Mouse (Mus musculus): ENCODE measurements around the gene Ube2r2. TPM values are rescaled to one million over a fixed set of nuclear protein-coding genes. Genes with fewer than 3 reads are reported as not detected.

The Ube2r2 gene
- polyA plus RNA-seq, 1 experiment from 2014 or later, result 49.2 TPM

DNA sequence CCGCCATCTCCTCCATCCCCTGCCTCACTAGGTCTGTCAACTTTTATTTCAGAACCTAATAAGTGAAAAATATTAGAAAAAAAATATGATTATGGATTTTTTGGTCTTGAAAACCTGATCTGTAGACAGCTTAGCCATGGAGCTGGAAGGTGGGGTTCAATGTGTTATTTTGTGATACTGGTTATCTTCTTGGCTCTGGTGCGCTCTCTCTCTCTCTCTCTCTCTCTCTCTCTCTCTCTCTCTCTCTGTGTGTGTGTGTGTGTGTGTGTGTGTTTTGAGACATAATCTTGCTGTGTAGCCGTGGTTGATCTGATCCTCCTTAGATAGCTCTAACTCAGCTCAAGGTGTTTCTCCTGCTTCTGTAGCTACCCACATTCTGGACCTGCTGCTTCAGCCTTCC is 5.7 kb upstream of the Ube2r2 start:
- H3K27ac ChIP-seq (ENCODE audit: low read depth, low read length), result peak overlapping the region; percentile 65
- H3K27me3 ChIP-seq (replicated peaks; ENCODE audit: control insufficient read depth, insufficient read depth, low read length), result no peaks in the 10 kb centered on the region
- DNase-seq (ENCODE audit: low spot score) (no peak), ATAC-seq (replicated peaks; ENCODE audit: low FRiP score) (peak; percentile 88)
- peaks cover 24% of the 10 kb centered on the region for H3K4me1 ChIP-seq (replicated peaks; ENCODE audit: control insufficient read depth, insufficient read depth, low read length)
- 53% methylated on average over 3 of the region's 3 CpGs for WGBS
- H3K9me3 ChIP-seq (ENCODE audit: control insufficient read depth, low read length), result no peaks in the 10 kb centered on the region
- H3K9ac ChIP-seq (ENCODE audit: low read depth, low read length), result no peak overlapping the region
- H3K36me3 ChIP-seq (ENCODE audit: control insufficient read depth, insufficient read depth, low read length), result no peaks in the 10 kb centered on the region
- no peak overlapping the region for H3K4me3 ChIP-seq (ENCODE audit: low read depth, low read length)
- H3K4me2 ChIP-seq, result peak overlapping the region; percentile 41

DNA sequence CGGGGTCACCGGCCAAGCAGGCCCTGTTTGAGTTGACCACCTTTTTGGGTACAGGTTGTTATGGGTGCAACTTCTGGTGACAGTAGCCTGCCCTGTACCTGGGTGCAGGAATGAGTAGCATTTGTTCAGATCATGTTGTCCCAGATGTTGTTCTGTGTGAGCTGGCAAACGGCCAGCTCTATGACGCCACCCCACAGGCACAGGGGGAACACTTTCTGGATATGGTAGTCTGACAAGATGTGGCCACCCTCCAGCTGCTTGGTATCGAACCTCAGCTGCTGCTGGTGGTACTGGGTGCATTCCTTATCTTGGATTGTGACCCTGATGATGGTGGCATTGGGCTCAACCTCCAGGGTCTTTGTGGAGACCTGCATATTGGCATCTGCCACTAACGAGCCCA is 3.1 kb upstream of the Ube2r2 start:
- no peaks in the 10 kb centered on the region for H3K9me3 ChIP-seq (ENCODE audit: control insufficient read depth, low read length)
- DNase-seq (ENCODE audit: low spot score) (no peak), ATAC-seq (replicated peaks; ENCODE audit: low FRiP score) (no peak)
- no peak overlapping the region for H3K4me3 ChIP-seq (ENCODE audit: low read depth, low read length)
- peaks cover 28% of the 10 kb centered on the region for H3K4me1 ChIP-seq (replicated peaks; ENCODE audit: control insufficient read depth, insufficient read depth, low read length)
- no peaks in the 10 kb centered on the region for H3K27me3 ChIP-seq (replicated peaks; ENCODE audit: control insufficient read depth, insufficient read depth, low read length)
- no peak overlapping the region for H3K4me2 ChIP-seq
- WGBS, result 74% methylated on average over 6 of the region's 6 CpGs
- no peaks in the 10 kb centered on the region for H3K36me3 ChIP-seq (ENCODE audit: control insufficient read depth, insufficient read depth, low read length)
- H3K27ac ChIP-seq (ENCODE audit: low read depth, low read length), result peak overlapping the region; percentile 58; the same call in 1 of the 2 replicates
- peak overlapping the region; percentile 30; the same call in 1 of the 2 replicates for H3K9ac ChIP-seq (ENCODE audit: low read depth, low read length)

DNA sequence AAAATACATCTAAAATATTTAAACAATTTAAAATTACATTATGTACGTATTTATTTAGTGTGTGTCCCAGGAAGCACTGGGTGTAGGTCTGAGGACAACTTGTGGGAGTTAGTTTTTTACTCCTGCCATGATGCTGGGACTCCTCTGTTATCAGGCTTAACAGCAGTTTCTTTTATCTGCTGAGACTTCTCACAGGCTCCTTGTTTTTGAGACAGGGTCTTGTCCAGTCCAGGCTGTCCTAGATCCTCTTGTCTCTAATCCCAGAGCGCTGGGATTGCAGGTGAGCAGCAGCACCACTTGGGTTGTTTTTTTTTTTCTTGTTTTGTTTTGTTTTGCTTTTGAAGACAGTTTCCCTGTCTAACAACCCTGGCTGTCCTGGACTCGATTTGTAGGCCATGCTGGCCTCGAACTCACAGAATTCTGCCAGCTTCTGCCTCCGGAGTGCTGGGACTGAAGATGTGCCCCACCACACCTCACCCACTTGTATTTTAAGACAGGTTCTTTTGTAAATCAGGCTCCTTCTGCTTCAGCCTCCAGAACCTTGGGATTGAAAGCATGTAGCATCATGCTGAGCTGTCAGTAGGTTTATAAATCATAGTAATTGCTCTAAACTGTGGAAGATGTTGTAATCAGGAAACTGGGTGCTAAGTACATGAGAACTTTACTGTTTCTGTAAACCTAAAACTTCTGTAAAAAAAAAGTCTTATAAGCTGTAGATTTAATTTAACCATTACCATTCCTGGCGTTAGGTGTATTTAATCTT is 1.8 kb upstream of the Ube2r2 start:
- Histone ChIP-seq H3K36me3 (ENCODE audit: control insufficient read depth, insufficient read depth, low read length) (peaks cover 3% of the 10 kb centered on the region; the same call in 1 of the 2 replicates), H3K4me1 (replicated peaks; ENCODE audit: control insufficient read depth, insufficient read depth, low read length) (peaks cover 28% of the 10 kb centered on the region), H3K27me3 (replicated peaks; ENCODE audit: control insufficient read depth, insufficient read depth, low read length) (no peaks in the 10 kb centered on the region), H3K9me3 (ENCODE audit: control insufficient read depth, low read length) (no peaks in the 10 kb centered on the region), H3K9ac (ENCODE audit: low read depth, low read length) (no peak overlapping the region), H3K4me2 (0 out of 2 replicates have a peak overlapping the region, but pooled peaks have one; percentile 8), H3K4me3 (ENCODE audit: low read depth, low read length) (no peak overlapping the region), H3K27ac (ENCODE audit: low read depth, low read length) (peak overlapping the region; percentile 36)
- DNase-seq (ENCODE audit: low spot score), result no peak
- ATAC-seq (replicated peaks; ENCODE audit: low FRiP score), result no peak; the same call in 1 of the 2 replicates
- WGBS, result 72% methylated on average over 6 of the region's 6 CpGs

DNA sequence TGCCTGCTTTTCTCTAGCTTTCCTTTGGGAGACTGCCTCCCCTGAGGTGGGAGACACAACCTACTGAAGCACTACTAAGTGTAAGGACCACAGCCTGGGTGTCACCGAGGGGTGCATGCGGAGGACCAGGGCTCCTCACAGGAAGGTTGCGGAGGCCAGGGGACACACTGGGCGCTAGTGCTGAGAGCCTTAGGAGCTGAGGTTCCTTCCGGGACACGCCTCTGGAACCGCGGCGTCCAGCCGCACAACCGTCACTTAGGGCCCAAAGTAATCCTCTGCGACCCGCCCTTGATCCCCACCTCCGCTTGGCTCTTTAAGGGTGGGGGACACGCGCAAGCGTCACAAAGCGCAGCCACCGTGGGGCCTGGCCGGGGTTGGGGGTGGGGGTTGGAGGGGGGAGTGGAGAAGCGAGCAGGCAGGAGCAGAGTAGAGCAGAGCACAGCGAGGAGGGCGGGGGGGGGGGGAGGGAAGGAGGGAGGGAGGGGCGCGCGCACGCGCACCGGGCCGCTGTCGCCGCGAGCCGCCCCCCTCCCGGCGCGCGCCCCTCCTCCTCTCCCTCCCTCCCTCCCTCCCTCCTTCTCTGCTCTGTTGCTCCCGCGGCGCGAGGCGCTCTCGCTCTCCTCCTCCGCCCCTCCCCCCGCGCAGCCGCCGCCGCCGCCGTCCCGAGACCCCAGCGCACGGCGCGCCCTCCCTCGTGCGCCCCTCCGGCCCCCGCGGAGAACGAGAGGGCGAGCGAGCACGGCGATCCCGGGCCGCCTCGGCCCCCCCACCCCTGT is 420 bp upstream of the Ube2r2 start:
- peak overlapping the region; percentile 97 for H3K4me3 ChIP-seq (ENCODE audit: low read depth, low read length)
- ATAC-seq (replicated peaks; ENCODE audit: low FRiP score), result peak; percentile 88
- H3K4me2 ChIP-seq, result peak overlapping the region; percentile 94
- H3K27me3 ChIP-seq (replicated peaks; ENCODE audit: control insufficient read depth, insufficient read depth, low read length), result no peaks in the 10 kb centered on the region
- peaks cover 28% of the 10 kb centered on the region for H3K4me1 ChIP-seq (replicated peaks; ENCODE audit: control insufficient read depth, insufficient read depth, low read length)
- WGBS, result under 1% methylated on average over 32 of the region's 70 CpGs
- H3K9ac ChIP-seq (ENCODE audit: low read depth, low read length), result peak overlapping the region; percentile 99
- H3K36me3 ChIP-seq (ENCODE audit: control insufficient read depth, insufficient read depth, low read length), result peaks cover 10% of the 10 kb centered on the region
- peak; percentile 85 for DNase-seq (ENCODE audit: low spot score)
- no peaks in the 10 kb centered on the region for H3K9me3 ChIP-seq (ENCODE audit: control insufficient read depth, low read length)
- peak overlapping the region; percentile 99 for H3K27ac ChIP-seq (ENCODE audit: low read depth, low read length)

DNA sequence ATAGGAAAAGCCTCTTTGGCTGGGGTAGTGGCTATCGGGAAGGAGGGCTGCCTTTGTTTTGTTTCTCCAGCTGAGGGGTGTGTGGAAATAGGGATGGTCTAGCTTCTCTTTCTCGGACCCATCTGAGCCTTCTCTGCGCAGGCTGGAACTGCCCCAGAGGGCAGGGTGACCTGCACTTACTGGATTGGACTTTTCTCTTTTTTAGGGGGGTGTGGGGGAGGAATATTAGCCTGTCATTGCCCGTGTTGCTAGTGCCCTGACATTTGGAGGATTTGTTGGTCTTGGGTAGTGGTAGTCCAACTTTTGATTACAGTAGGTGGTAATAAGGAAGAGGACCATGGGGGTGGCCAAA is 887 bp downstream of the Ube2r2 start:
- Histone ChIP-seq H3K9ac (ENCODE audit: low read depth, low read length) (peak overlapping the region; percentile 99), H3K27me3 (replicated peaks; ENCODE audit: control insufficient read depth, insufficient read depth, low read length) (no peaks in the 10 kb centered on the region), H3K27ac (ENCODE audit: low read depth, low read length) (peak overlapping the region; percentile 99), H3K4me3 (ENCODE audit: low read depth, low read length) (peak overlapping the region; percentile 97), H3K4me1 (replicated peaks; ENCODE audit: control insufficient read depth, insufficient read depth, low read length) (peaks cover 25% of the 10 kb centered on the region), H3K36me3 (ENCODE audit: control insufficient read depth, insufficient read depth, low read length) (peaks cover 13% of the 10 kb centered on the region), H3K9me3 (ENCODE audit: control insufficient read depth, low read length) (no peaks in the 10 kb centered on the region), H3K4me2 (peak overlapping the region; percentile 94)
- DNase-seq (ENCODE audit: low spot score) (no peak), ATAC-seq (replicated peaks; ENCODE audit: low FRiP score) (no peak; the same call in 1 of the 2 replicates)
- whole genome bisulfite sequencing, result 2% methylated on average over 4 of the region's 4 CpGs

DNA sequence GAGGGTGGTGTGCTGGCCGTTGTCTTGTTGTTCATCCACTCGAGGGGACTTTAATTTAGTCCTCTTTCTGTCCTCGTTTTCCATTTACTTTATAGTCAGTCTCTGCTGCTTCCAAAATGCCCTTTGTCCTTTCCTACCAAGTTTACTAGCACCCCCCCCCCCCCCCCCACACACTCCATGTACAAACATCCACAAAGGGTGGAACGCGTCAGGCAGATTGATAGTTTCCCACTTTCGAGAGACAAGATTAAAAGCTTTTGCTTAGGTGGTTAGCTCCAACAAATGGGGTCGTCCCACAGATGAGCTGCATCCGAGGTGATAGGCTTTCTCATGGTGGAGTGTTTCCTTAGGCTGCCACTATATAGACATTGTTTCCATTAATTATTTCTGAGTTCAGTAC is 1.3 kb downstream of the Ube2r2 start:
- WGBS, result 0% methylated on average over 8 of the region's 8 CpGs

DNA sequence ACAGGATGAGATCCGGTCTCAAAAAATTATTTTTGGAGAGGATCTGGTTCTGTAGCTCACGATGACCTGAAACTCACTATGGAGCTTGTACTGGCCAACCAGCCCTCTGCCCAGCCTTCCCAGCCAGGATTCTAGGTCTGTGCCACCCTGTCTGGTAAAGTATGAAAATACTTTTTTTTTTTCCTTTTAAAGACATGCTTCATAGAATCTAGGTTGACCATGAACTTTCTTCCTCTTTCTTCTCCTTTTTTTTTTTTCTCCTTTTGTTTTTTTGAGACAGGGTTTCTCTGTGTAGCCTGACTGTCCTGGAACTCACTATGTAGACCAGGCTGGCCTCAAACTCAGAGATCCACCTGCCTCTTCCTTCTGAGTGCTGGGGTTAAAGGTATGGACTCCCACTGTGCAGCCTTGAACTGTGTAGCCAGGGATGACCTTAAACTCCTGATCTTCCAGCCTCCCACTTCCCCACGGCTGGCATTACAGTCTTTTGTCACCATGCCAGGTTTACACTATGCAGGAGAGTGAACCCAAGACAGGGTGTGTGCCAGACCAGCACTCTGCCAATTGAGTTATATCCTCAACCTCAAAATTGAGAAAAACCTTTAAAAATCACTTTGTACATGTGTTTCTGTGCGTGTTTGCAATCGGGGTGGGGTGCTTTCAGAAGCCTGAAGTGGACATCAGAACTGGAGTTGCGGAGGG is 4.8 kb downstream of the Ube2r2 start:
- Histone ChIP-seq H3K4me3 (ENCODE audit: low read depth, low read length) (no peak overlapping the region), H3K9me3 (ENCODE audit: control insufficient read depth, low read length) (no peaks in the 10 kb centered on the region), H3K27ac (ENCODE audit: low read depth, low read length) (no peak overlapping the region), H3K9ac (ENCODE audit: low read depth, low read length) (no peak overlapping the region), H3K27me3 (replicated peaks; ENCODE audit: control insufficient read depth, insufficient read depth, low read length) (no peaks in the 10 kb centered on the region), H3K4me2 (no peak overlapping the region), H3K4me1 (replicated peaks; ENCODE audit: control insufficient read depth, insufficient read depth, low read length) (peaks cover 2% of the 10 kb centered on the region; the same call in 1 of the 2 replicates), H3K36me3 (ENCODE audit: control insufficient read depth, insufficient read depth, low read length) (peaks cover 16% of the 10 kb centered on the region)
- WGBS, result 93% methylated on average over 6 of the region's 6 CpGs
- no peak for ATAC-seq (replicated peaks; ENCODE audit: low FRiP score)
- no peak for DNase-seq (ENCODE audit: low spot score)

More for the DNA sequence above, 1.3 kb downstream of the Ube2r2 start:
- Histone ChIP-seq H3K27me3 (replicated peaks; ENCODE audit: control insufficient read depth, insufficient read depth, low read length) (no peaks in the 10 kb centered on the region), H3K4me1 (replicated peaks; ENCODE audit: control insufficient read depth, insufficient read depth, low read length) (peaks cover 25% of the 10 kb centered on the region), H3K9ac (ENCODE audit: low read depth, low read length) (peak overlapping the region; percentile 99), H3K27ac (ENCODE audit: low read depth, low read length) (peak overlapping the region; percentile 99), H3K4me2 (peak overlapping the region; percentile 94), H3K4me3 (ENCODE audit: low read depth, low read length) (peak overlapping the region; percentile 97), H3K9me3 (ENCODE audit: control insufficient read depth, low read length) (no peaks in the 10 kb centered on the region), H3K36me3 (ENCODE audit: control insufficient read depth, insufficient read depth, low read length) (peaks cover 13% of the 10 kb centered on the region)
- ATAC-seq (replicated peaks; ENCODE audit: low FRiP score), result no peak
- DNase-seq (ENCODE audit: low spot score), result no peak

DNA sequence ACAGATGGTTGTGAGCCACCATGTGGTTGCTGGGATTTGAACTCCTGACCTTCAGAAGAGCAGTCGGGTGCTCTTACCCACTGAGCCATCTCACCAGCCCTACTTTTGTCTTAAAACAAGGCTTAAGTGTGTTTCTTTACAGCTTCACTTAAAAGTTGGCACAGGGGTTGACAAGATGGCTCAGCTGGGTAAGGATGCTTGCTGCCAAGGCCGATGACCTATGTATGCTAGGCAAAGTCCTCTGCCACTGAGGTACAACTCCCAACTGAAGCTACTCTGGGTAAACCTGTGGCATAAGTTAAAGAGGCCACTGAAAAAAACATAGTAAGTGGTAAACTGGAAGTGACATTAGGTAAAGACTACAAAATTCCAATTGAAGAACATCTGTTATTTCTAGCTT is 7.1 kb downstream of the Ube2r2 start:
- ATAC-seq (replicated peaks; ENCODE audit: low FRiP score) (no peak), DNase-seq (ENCODE audit: low spot score) (no peak)
- Histone ChIP-seq H3K4me1 (replicated peaks; ENCODE audit: control insufficient read depth, insufficient read depth, low read length) (no peaks in the 10 kb centered on the region; the same call in 1 of the 2 replicates), H3K9ac (ENCODE audit: low read depth, low read length) (no peak overlapping the region), H3K4me3 (ENCODE audit: low read depth, low read length) (no peak overlapping the region), H3K27ac (ENCODE audit: low read depth, low read length) (no peak overlapping the region), H3K9me3 (ENCODE audit: control insufficient read depth, low read length) (no peaks in the 10 kb centered on the region), H3K4me2 (no peak overlapping the region), H3K27me3 (replicated peaks; ENCODE audit: control insufficient read depth, insufficient read depth, low read length) (no peaks in the 10 kb centered on the region), H3K36me3 (ENCODE audit: control insufficient read depth, insufficient read depth, low read length) (peaks cover 16% of the 10 kb centered on the region)
- 94% methylated on average over 2 of the region's 2 CpGs for WGBS
